Mouse (Mus musculus) regulatory T cell (primary cell): ENCODE measurements around the gene Zc3h12c.

Experiments
- in situ Hi-C: fragments of 300-600 bp; cut with MboI, MseI; formaldehyde crosslinking; loops from one replicate; pipeline ENCODE4 v1.15.1; 2025; ENCODE audit warnings: high pct_unique_total_duplicates

Zc3h12c gene

DNA sequence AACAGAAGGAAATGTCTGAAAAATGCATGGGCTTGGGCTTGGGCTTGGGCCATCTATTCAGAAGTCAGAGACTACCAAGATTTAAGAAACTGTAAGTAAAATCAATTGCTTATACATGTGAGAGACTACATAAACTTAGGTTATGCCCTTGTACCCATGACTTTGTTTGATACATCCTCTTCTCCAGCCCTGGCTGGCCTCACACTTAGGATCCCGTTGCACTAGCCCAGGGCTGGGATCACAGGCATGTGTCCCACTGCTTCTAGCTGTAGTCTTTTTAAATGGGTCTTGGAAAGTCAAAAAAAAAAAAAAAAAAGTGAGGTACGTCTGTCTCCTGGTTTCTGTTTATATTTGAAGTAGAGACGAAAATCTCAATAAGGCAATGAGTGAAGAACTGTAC, 1.3 kb downstream of the Zc3h12c start:
- in situ Hi-C loops = loop anchor here (5.0 kb wide), 2 partner anchors 120 to 180 kb away; partner anchors contain the start of gene Rdx

DNA sequence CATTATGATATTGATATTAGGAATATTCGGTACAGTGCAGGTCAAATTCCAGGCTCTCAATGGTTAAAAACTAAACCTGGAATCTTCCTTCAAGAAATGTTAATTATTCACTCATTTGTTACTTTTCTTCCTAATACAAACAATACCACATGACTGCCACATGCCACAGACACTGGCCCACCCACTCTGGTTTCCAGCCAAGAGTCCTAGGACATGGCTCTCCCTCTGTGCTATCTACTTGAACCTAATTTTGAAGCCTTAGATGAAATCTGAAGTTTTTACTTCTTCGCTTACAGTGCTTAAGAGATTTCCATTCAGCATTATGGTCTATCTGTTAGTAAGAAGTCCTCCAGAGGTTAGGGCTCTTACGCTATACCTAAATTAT, 2.7 kb downstream of the Zc3h12c start:
- in situ Hi-C loops = loop anchor here (5.0 kb wide), 2 partner anchors 118 to 178 kb away; partner anchors contain the start of gene Rdx

DNA sequence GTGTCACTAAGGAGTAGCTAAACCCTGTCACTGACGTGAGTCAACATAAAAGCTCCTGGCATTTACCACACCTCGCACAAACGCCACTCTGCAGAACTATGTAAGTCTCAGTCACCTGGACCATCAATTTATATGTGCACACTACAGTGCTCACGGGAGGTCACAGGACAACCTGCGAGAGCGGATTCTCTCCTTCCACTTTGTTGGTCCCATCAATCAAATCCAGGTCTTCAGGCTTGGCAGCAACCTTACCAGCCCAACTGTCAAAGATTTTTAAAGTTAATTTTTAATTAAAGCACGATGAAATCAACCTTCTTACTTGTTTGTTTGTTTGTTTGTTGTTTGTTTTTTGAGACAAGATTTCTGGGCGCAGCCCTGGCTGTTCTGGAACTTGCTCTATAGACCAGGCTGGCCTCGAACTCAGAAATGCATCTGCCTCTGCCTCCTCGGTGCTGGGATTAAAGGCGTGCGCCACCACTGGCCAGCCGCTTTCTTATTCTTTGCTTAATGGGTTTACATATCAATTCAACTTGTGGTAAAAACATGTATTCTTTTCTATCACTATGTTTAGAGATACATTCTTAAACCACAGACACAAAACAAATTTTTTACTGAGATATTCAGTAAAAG, 3.2 kb downstream of the Zc3h12c start:
- in situ Hi-C loops = loop anchor here (5.0 kb wide), 2 partner anchors 118 to 178 kb away; partner anchors contain the start of gene Rdx

DNA sequence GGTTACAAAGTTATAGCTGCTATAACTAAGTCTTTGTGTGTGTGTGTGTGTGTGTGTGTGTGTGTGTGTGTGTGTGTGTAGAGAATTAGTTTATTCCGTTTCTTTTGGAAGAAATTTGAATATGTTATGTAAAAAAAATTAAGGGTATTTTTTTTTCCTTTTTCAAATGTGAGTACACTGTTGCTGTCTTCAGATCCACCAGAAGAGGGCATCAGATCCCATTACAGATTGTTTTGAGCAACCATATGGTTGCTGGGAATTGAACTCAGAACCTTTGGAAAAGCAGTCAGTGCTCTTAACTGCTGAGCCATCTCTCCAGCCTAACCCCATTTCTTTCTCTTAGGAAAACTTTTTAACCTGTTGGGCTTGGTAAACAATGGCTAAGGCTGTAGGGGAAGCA, 7.9 kb downstream of the Zc3h12c start:
- in situ Hi-C loops = loop anchor here (5.0 kb wide), 1 partner anchor 127 kb away; no protein-coding TSS in a partner anchor

DNA sequence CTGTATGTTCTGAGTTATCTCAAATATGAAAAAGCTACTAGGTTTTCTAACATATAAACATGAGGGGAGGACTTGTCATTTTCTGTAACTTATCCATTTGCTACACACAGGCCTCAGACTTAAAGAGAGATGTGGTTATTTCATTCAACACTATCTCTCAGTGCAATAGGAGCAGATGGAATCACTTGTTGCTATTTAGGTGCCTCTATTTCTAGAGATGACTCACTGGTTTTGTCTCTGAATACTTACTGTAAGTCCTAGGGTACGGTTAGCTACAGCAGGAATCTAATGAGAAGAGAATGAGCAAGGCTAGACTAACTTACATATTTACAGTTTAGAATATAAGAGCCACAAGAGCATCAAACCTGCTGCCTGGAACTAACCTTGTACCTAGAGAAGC, 9.8 kb downstream of the Zc3h12c start:
- in situ Hi-C loops = no loop called here

DNA sequence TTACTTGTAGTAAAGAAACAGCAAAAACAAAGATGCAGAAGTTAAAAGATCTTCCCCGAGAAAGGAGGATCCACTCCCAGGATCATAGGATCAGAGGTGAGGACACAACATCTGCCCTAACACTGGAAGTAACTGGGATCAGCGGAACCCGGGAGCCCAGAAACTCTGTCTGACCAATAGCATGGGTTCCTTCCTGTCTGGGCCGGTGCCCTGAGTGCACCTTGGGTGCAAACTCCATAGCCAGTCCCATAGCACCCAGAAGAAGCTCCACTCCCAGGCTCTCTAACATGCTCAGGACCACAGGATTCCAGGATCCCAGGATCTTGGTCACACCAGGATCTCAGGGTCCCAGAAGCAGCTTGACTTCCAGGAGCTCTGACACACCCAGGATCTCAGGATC, 13.0 kb downstream of the Zc3h12c start:
- in situ Hi-C loops = no loop called here

DNA sequence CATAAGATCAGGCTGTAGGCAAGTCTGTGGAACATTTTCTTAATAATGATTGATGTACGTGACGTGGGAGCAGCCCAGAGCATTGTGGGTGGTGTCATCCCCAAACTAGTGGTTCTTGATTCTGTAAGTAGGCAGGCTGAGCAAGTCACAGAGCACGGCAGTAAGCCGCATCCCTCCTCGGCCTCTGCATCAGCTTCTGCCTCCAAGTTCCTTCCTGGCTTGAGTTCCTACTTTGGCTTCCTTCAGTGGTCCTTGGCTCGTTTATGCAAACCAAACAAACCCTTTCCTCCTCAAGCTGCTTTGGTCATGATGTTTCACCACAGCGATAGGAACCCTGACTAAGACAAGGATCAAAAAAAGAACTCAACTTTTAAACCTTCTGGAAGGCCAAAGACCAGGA, 14.1 kb downstream of the Zc3h12c start:
- in situ Hi-C loops = no loop called here

DNA sequence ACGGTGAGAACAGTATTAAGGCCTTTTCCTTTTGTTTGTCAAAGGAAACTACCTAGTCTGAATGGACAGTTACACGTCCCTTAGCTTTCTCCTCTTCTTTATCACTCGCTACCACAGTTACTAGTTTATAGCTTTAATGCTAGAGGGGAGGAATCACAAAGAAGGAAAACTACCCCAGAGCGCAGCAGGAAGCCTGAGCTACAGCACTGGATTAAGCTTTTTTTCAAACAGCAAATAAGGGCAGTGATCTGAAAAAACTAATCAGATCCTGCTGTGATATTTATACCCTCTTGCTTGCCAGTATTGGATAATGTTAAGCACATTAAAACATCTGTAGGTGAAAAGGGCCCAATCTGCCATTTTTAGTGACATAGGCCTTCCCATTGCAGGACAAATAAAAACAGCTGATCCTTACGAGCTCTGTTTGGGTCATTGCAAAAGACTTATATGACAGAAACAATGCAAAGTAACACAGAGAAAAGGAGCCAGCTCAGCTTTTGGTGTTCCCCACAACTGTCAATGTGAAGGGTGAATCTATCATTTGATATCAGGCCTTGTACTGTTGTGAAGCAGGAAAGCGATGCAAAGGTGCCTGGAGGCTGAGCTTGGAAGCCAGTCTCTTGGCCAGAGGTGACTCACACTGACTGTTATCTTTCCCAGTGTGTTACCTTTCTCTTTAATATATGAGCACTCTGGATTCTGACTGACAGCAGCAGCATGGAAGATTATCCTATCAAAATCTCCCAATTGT, 16.1 kb downstream of the Zc3h12c start:
- in situ Hi-C loops = no loop called here

DNA sequence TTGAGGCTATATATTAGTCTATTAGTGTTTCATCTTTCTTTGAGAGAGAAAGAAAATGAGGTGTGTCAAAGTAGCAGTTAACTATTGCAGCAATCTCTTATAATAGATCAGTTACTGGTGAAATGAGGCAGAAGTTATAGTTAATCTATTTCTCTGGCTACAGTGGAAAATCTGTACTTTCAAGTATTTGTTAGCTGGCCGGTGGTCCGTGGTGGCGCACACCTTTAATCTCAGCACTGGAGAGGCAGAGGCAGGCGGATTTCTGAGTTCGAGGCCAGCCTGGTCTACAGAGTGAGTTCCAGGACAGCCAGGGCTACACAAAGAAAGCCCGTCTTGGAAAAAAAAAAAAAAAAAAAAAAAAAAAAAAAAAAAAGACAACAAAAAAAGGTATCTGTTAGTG, 18.6 kb downstream of the Zc3h12c start:
- in situ Hi-C loops = no loop called here

DNA sequence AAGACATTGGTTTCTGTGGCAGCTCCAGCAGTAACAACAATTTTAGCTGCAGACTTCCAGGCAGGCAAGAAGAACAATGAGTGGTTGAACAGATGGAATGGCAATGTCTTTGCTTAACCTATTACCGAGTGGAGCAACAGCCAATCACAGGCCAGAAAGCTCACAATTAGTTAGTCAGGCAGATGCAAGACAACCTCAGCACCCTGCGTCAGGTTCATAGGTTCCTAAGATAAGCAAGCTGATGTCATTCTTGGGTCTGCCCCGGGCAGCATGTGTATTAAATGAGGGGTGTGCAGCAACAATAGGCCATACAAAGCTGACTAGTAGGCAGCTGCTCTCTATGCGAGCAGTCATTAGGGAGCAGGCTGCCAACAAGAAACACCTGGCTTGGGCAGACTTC, 19.1 kb downstream of the Zc3h12c start:
- in situ Hi-C loops = no loop called here

DNA sequence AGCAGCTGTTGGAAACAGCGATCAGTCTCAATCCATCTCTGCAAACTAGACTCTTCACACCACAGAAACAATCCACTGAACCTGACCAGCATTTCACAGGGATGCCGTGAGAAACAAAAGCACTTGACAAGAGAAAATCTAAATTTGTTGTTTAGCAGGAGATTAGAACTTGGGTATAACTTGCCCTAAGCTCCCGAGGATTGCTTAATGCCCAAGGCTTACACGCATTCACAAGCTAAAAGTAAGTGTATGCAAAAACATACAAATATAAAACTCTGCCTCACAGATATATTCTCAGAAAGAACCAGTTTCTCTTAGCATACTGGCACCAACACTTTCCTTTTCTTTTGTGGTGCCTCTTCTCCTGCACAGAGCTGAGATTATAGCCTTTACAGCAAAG, 19.5 kb downstream of the Zc3h12c start:
- in situ Hi-C loops = no loop called here

DNA sequence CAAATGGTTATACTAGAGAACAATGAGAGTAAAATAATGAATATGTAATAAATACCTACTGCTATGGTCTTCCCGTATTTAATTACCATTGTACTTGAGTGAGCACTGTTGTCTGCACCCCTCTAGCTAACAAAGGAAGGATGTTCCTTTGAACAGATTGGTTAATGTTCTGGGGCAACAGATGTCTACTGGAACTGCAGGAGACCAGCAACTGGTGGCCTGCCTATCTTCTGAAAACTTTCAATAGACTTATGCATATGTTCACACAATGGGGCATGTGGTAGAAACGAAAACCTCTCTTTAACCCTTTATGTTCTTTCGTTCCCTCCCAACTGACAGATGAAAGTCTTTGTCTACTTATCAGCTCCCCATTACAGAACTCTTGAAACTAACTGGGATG, 20.1 kb downstream of the Zc3h12c start:
- in situ Hi-C loops = no loop called here

DNA sequence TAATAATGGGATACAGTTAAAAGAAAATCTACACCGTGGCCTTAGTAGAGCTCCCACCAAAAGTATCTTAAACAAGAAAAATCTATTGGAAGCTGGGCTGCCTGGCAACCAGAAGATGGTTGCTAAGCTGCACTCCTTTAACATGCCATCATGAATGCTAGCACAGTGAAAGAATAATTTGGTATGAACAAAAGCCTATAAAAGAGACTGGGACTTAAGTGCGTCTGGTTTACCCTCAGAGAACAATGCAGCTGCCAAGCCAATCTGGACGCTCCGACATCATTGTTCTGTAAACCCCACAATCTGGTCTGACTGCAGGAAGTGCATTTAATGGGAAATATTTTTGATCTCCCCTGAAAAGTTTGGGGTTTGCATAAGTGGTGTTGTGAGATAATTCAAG, 22.1 kb downstream of the Zc3h12c start:
- in situ Hi-C loops = no loop called here

DNA sequence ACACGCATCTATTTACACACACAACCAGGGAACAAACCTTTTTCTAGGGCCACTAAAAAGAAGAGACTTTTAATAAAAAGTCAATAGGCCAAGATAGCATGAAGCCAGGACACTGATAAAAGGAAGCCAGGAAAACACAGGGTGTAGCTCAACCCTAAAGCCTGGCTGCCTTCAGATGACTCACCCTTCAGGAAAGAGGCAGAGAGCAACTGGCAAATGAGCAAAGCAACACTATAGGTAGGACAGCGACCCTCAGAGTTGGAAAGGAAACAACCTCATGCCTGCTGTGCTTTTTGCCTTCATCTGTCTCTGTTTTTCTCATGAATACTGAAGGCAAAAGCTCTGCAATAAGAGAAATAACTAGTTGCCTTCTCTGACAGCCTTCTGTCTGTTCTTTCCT, 35.6 kb downstream of the Zc3h12c start:
- in situ Hi-C loops = no loop called here

DNA sequence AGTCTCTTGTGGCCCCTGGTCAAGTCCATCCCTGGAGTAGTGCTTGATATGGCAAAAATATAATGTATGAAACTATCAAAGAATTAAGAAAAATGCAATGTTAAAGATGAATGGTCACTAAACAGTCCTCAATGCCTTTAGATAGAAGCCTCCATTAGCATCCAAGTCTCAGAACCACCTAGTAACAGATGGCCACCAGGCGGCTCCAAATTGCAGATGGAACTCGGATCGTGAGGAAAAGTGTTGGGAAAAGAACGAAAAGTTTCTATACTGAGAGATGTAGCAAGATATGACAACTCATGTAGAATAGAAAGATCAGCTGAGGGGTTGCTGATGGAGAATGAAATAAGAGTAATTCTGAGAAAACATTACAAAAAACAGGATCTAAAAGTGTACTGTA, 38.0 kb downstream of the Zc3h12c start:
- in situ Hi-C loops = no loop called here

DNA sequence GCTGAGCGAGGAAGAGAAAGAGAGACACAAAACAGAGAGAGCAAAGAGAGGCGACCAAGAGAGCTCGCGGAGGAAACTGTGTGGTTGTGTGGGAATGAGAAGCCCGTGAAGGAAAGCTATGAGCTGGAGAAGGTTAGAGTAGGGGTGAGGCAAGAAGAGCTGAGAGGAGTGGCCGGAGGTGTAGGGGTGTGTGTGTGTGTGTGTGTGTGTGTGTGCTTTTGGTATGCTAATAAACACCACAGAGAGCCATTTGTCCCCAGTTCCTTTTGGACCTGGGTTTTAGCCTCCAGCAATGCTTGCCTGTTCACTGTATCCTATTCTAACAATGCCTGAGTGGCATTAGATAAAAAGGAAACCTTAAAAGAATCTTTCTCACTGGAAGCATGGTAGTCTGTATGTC, 43.1 kb downstream of the Zc3h12c start:
- in situ Hi-C loops = no loop called here

DNA sequence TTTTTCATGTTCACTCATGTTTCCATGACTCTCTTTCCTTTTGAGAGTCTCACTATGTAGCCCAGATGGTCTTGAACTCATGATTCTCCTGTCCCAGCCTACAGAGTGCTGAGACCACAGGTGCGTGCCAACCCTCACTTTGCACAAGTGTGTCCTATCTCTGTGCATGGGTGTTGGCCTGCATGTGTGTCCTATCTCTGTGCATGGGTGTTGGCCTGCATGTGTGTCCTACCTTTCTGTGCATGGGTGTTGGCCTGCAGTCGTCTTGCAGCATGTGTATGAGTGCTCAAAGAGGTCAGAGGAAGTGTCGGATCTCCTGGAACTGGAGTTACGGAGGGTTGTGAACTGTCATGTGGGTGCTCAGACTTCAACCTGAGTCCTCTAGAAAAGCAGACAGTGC, 49.2 kb downstream of the Zc3h12c start:
- in situ Hi-C loops = loop anchor here (25.0 kb wide), 1 partner anchor 757 kb away; no protein-coding TSS in a partner anchor

DNA sequence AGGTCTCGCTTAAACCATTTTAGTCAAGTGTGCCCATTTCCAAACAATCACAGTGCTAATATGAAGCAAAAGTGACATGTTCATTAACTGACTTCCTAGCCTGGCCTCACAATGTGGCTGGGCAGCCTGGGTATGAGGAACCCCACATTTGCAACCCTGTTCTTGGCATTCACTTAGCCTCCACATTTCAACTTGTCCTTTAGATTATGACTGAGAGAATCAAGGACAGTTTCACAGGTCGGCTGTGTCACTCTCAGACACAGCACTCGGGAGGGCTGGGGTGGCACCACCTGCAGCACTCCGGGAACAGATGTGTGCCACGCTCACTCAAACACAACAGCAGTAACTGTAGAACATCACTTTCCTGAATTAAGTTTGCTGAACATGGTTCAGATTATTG, 55.3 kb downstream of the Zc3h12c start:
- in situ Hi-C loops = loop anchor here (25.0 kb wide), 1 partner anchor 751 kb away; no protein-coding TSS in a partner anchor

DNA sequence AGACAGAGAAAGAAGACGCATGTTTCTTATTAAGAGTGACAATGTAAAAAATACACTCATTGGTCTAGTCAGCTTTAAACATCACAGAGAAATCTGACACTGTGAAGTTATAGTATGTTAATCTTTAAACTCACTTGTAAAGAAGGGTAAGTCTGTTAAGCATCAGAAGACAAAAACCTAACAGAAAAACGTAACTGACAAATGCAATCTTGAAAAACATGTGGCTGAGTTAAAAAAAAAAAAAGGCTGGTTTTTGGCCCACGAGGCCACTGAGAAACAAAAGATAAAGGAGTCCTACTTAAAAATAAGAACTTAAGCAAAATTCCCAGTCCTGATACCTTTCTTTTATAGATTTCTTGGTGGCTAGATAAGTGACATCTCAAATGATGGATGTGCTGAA, 57.6 kb downstream of the Zc3h12c start:
- in situ Hi-C loops = loop anchor here (25.0 kb wide), 1 partner anchor 748 kb away; no protein-coding TSS in a partner anchor

DNA sequence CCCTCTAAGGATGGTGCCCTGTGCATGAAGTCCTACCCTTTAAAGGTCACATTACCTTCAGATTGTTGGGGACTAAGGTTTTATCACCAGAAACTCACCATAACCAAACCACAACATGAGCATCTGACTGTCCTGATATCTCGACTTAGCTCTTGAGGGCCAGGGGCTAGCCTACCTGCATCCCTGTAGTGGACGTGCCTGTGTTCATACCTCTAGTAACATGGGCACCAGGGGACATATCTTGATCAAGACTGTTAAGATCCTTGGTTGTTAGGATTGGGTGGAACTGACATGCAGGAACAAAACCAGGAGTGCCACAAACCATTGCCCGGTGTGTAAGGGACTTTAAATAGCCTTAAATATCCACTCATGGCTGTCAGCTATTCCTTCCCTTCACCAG, 61.2 kb downstream of the Zc3h12c start:
- in situ Hi-C loops = loop anchor here (5.0 to 25.0 kb wide), 2 partner anchors 115 to 745 kb away; no protein-coding TSS in a partner anchor

DNA sequence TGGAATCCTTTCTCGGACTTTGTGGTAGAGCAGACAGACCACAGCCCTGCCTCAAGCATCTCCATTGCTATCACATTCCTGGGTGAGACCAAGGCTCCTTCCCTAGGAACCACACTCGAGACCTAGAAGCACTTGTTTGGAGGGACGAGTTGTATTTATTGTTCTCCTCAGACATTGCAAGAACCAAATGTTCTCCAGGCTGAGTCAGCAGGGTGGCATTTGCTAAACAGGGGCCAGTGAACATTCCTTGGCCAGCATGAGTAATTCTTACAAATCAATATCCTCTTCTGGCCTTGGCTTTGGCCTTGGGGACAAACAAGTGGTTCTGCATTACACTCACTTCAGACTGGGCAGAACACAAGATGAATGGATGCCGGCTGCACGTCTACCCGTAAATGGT, 62.9 kb downstream of the Zc3h12c start:
- in situ Hi-C loops = loop anchor here (5.0 to 25.0 kb wide), 2 partner anchors 113 to 743 kb away; no protein-coding TSS in a partner anchor

DNA sequence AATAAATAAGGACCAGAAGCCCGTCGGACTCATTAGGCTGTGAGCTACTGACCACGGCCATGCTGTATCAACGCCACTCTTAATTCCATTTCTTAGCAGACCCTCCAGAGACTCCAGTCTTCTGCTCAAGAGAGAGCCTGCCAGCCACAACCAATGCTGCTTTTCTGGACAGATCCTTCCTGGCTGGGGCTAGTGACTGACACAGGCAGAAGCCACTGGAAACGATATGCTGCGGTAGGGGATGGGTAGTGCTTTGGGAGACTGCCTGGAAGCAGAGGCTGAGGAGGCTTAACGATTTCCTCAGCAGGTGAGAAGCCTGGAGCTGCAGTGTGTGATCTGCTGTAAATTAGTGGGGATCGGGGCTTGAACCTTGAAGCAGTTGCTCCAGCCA, 64.2 kb downstream of the Zc3h12c start:
- in situ Hi-C loops = loop anchor here (25.0 kb wide), 1 partner anchor 742 kb away; no protein-coding TSS in a partner anchor
